Mouse (Mus musculus) layer of hippocampus, adult 6 months (tissue): ENCODE results near the gene Gckr. TPM values are rescaled to one million over a fixed set of nuclear protein-coding genes. Genes with fewer than 3 reads are reported as not detected.

Experiments used
- long read RNA-seq, 2 experiments: library from polyadenylated mRNA; unstranded; transcript quantifications; one replicate each; pipeline ENCODE4 v2.0.0; 2019 to 2020
- polyA plus RNA-seq: library from polyadenylated mRNA; unstranded; fragments of <200 nt; fragmentation: Nextera tagmentation; gene quantifications from 2 replicates; pipeline ENCODE4 v1.2.3, GENCODE M21; 2021

The Gckr gene
- not detected in 2 replicates for polyA plus RNA-seq
- long read RNA-seq, experiment 1: 0 reads
- long read RNA-seq, experiment 2: 0 reads

DNA sequence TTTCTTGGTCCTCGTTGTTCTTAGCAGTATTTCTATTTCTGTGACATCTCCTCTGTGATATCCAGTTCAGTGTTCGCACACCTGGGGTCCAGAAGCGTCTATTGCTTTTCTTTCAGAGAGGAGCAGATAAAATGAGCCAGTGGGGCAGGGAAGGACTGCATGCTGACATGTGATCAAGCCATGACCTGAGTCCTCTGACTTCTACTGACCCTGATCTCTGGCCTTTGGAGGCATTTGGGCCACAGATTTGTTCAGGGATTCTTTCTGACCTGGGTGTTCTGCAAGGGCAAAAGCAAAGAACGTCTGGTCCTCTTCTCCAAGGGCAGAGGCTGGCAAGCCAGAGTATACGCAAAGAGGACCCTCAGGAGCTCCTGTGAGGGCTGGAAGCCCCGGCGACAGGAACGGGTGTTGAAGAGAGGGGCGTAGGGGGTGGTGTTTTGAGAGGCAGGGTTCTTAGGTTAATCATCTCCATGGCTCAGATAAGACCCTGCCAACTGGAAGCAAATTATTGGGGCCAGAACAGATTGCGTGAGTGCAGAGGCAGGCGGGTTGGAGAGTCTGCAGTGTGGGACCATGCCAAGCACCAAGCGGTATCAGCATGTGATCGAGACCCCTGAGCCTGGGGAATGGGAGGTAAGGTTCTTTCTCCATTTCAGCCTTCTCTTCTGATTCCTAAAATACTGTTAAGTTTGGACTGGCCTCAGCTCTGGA is at the start of gene Gckr:
Gckr (plus strand) TSS at position 397 of the 711 bp plus-strand sequence.

GRCm38 (mm10) chr5:31251541-31252101 is 45.6 kb upstream of the Gckr start, which contains the start of gene Krtcap3:
Gene Krtcap3 (plus strand): TSS chr5:31251691.

DNA sequence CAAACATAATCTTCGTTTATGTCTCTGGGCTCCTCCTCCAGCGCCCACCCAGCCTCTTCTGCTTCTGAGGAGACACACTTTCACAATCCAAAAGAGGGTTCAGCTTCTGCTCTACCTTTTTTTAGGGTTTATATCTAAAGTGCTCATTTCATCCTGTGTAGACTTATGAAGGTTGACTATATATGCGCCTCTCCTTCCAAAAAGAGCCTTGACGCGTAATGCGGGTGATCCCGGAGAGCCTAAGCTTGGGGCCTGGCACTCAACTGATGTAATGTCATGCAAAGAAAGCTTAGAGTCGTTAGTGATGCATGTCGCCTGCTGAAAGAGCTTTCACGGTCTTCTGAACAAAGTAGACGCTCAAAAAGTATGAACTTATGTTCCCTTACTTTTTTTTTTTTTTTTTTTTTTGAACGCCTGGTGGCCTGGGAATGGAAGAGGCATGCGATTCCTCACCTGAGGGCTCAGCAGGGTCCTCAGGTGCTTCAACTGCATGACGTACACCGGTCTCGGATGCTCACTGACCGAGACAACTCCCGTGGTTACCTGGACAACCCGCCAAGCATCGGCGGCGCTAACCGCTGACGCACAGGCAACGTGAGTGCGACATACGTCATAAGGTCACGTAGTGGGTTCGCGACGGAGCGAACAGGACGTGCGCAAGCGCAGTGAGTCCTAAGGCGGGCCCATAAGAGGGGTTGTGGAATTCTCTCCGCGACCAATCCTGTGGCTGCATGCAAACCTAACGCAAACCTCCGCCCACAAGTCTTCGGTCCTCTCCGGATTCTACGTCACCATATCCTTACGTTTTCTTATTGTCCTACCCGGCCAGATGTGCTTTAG is 6.5 kb upstream of the Gckr start, which contains the start of gene Ift172:
Ift172 (minus strand) TSS at position 596 of the 840 bp plus-strand sequence.

GRCm38 (mm10) chr5:31295606-31296141 is 1.6 kb upstream of the Gckr start, which contains the start of gene Fndc4:
Gene Fndc4 (minus strand): TSS chr5:31296080.

Other genes starting within 250 kb of the Gckr start
- gene Atraid, start 249.1 kb upstream of the Gckr start, polyA plus RNA-seq: 231 and 258 TPM in 2 replicates
- gene Slc5a6, start 248.5 kb upstream of the Gckr start, polyA plus RNA-seq: 9.8 and 12.6 TPM in 2 replicates
- gene Cad, start 242.7 kb upstream of the Gckr start, polyA plus RNA-seq: 2.9 and 3.1 TPM in 2 replicates
- gene Dnajc5g, start 191.2 kb upstream of the Gckr start, polyA plus RNA-seq: not detected in 2 replicates
- gene Slc30a3, start 189.2 kb upstream of the Gckr start, polyA plus RNA-seq: 88.3 and 99.3 TPM in 2 replicates
- gene Trim54, start 180.7 kb upstream of the Gckr start, polyA plus RNA-seq: 0.15 and 0.33 TPM in 2 replicates
- gene Ucn, start 158.6 kb upstream of the Gckr start, polyA plus RNA-seq: not detected in 2 replicates
- 139 and 146 TPM in 2 replicates for gene Mpv17, start 143.2 kb upstream of the Gckr start, polyA plus RNA-seq
- gene Gm29609, start 117.5 kb upstream of the Gckr start, polyA plus RNA-seq: 0.70 and 2.9 TPM in 2 replicates
- 12.4 and 12.7 TPM in 2 replicates for gene Gtf3c2, start 117.3 kb upstream of the Gckr start, polyA plus RNA-seq
- gene Snx17, start 104.2 kb upstream of the Gckr start, polyA plus RNA-seq: 112 and 117 TPM in 2 replicates
- 31.6 and 46.9 TPM in 2 replicates for gene Eif2b4, start 104.0 kb upstream of the Gckr start, polyA plus RNA-seq
- gene Zfp513, start 95.1 kb upstream of the Gckr start, polyA plus RNA-seq: 1.6 and 1.9 TPM in 2 replicates
- gene Ppm1g, start 76.8 kb upstream of the Gckr start, polyA plus RNA-seq: 79.7 and 95.6 TPM in 2 replicates
- gene Nrbp1, start 56.6 kb upstream of the Gckr start, polyA plus RNA-seq: 75.4 and 80.3 TPM in 2 replicates
- not detected in 2 replicates for gene Gm9970, start 56.2 kb upstream of the Gckr start, polyA plus RNA-seq
- 0.77 and 2.4 TPM in 2 replicates for gene Krtcap3, start 45.8 kb upstream of the Gckr start, polyA plus RNA-seq
- gene Ift172, start 6.3 kb upstream of the Gckr start, polyA plus RNA-seq: 13.4 and 15.4 TPM in 2 replicates
- gene Fndc4, start 1.4 kb upstream of the Gckr start, polyA plus RNA-seq: 72.5 and 92.3 TPM in 2 replicates
- gene Zfp512, start 155.0 kb downstream of the Gckr start, polyA plus RNA-seq: 20.5 and 27.4 TPM in 2 replicates
- gene 4930548H24Rik, start 188.3 kb downstream of the Gckr start, polyA plus RNA-seq: not detected in 2 replicates
- gene Gpn1, start 197.3 kb downstream of the Gckr start, polyA plus RNA-seq: 42.8 and 49.2 TPM in 2 replicates
- gene Slc4a1ap, start 229.6 kb downstream of the Gckr start, polyA plus RNA-seq: 11.2 and 13.6 TPM in 2 replicates
- 10.3 and 11.2 TPM in 2 replicates for gene Supt7l, start 230.4 kb downstream of the Gckr start, polyA plus RNA-seq